Mouse (Mus musculus) myocyte (in vitro differentiated cells): ENCODE measurements around the gene Rpl38.

ENCODE experiments used
- CEBPB ChIP-seq: IDR thresholded peaks from 2 replicates; pipeline ENCODE4 v1.6.1; 2011; ENCODE audit warnings: mild to moderate bottlenecking, moderate library complexity; ENCODE audit not compliant: poor library complexity, insufficient read depth, severe bottlenecking
- MAX ChIP-seq: IDR thresholded peaks from one replicate; pipeline ENCODE4 v1.6.1; 2011; ENCODE audit warnings: low read depth, mild to moderate bottlenecking, control low read depth
- MYOD1 ChIP-seq, 3 experiments: IDR thresholded peaks; one replicate each; pipeline ENCODE4 v1.6.1; 2011; ENCODE audit warnings: control low read depth in 2 of 3, low read depth in 2 of 3, mild to moderate bottlenecking in 2 of 3, moderate library complexity in 1 of 3; ENCODE audit not compliant: insufficient read length in 2 of 3, control insufficient read depth in 1 of 3
- MYOG ChIP-seq, 3 experiments: IDR thresholded peaks; one replicate each; pipeline ENCODE4 v1.6.1; 2011; ENCODE audit warnings: control low read depth in 2 of 3, low read depth in 2 of 3, mild to moderate bottlenecking in 2 of 3; ENCODE audit not compliant: insufficient read length in 2 of 3, control insufficient read depth in 1 of 3, insufficient read depth in 1 of 3
- POLR2A ChIP-seq: IDR thresholded peaks from one replicate; pipeline ENCODE4 v1.6.1; 2011; ENCODE audit warnings: low read depth, mild to moderate bottlenecking, control low read depth, moderate library complexity; ENCODE audit not compliant: insufficient read length
- POLR2AphosphoS2 ChIP-seq: IDR thresholded peaks from one replicate; pipeline ENCODE4 v1.6.1; 2011; ENCODE audit warnings: low read depth, control low read depth; ENCODE audit not compliant: insufficient read length
- TCF12 ChIP-seq: IDR thresholded peaks from one replicate; pipeline ENCODE4 v1.6.1; 2011; ENCODE audit warnings: mild to moderate bottlenecking, control low read depth; ENCODE audit not compliant: poor library complexity, insufficient read depth, severe bottlenecking
- TCF3 ChIP-seq: IDR thresholded peaks from one replicate; pipeline ENCODE4 v1.6.1; 2011; ENCODE audit warnings: low read depth, control low read depth; ENCODE audit not compliant: insufficient read length

GRCm38 (mm10) chr11:114630044-114630443, 38.3 kb upstream of the Rpl38 start:
- TF ChIP-seq MAX = no peak
- TF ChIP-seq POLR2A = no peak
- TF ChIP-seq POLR2AphosphoS2 = no peak
- no peak for TF ChIP-seq CEBPB
- no peak for TF ChIP-seq TCF12
- no peak for TF ChIP-seq MYOG (IDR thresholded peaks at IDR 0.05; ENCODE audit: control insufficient read depth in 1 of 3, insufficient read depth in 1 of 3, insufficient read length in 2 of 3, low read depth in 2 of 3)
- no peak for TF ChIP-seq MYOD1 (IDR thresholded peaks at IDR 0.05; ENCODE audit: control insufficient read depth in 1 of 3, insufficient read length in 2 of 3, low read depth in 2 of 3)
- TF ChIP-seq TCF3 = no peak
